Mouse (Mus musculus) liver, embryonic 16.5 days (tissue): ENCODE measurements at regions not wholly inside any gene's neighbourhood (a gene's known extent, or its start where the extent isn't known, plus 50 kb on each side); places are given as distances from the start of the nearest gene placed in this dataset.

Experiments
- ATAC-seq: fragments of 200-750 bp; cut with Nextera tagmentation; 2 replicates; pipeline ENCODE4 v1.8.0; 2017; ENCODE audit warnings: low read depth, mild to moderate bottlenecking, moderate number of reproducible peaks, moderate library complexity
- H3K27ac ChIP-seq: fragments of 300-500 bp; sonication (generic); 2 replicates; pipeline ENCODE4 v1.5.1; 2014; ENCODE audit warnings: mild to moderate bottlenecking, low read length
- H3K27me3 ChIP-seq: fragments of 300-500 bp; sonication (generic); 2 replicates; pipeline ENCODE4 v1.6.1; 2014; ENCODE audit warnings: low read depth, low read length, mixed read lengths; ENCODE audit not compliant: control insufficient read depth, insufficient read depth
- H3K36me3 ChIP-seq: fragments of 300-500 bp; sonication (generic); 2 replicates; pipeline ENCODE4 v1.6.1; 2014; ENCODE audit warnings: mild to moderate bottlenecking; ENCODE audit not compliant: control insufficient read depth, insufficient read depth
- H3K4me1 ChIP-seq: fragments of 300-500 bp; sonication (generic); 2 replicates; pipeline ENCODE4 v1.6.1; 2014; ENCODE audit warnings: low read depth, low read length, mixed read lengths; ENCODE audit not compliant: control insufficient read depth
- H3K4me2 ChIP-seq: fragments of 300-500 bp; sonication (generic); 2 replicates; pipeline ENCODE4 v1.6.1; 2014; ENCODE audit warnings: low read depth, low read length, mixed read lengths
- H3K4me3 ChIP-seq: fragments of 300-500 bp; sonication (generic); 2 replicates; pipeline ENCODE4 v1.5.1; 2014; ENCODE audit warnings: low read depth, mild to moderate bottlenecking, low read length
- H3K9ac ChIP-seq: fragments of 300-500 bp; sonication (generic); 2 replicates; pipeline ENCODE4 v1.6.1; 2014; ENCODE audit warnings: low read depth, low read length
- H3K9me3 ChIP-seq: fragments of 300-500 bp; sonication (generic); replicated peaks from 2 replicates; pipeline ENCODE4 v1.6.1; 2016; ENCODE audit warnings: low read length; ENCODE audit not compliant: control insufficient read depth
- WGBS: fragments of 180-500 bp; shearing (Covaris S2); extraction: QIAGEN DNeasy Blood & Tissue Kit; methylation state at CpG from one replicate; pipeline ENCODE4 v1.1.7; 2014; ENCODE audit not compliant: insufficient replicate concordance; 5-methylcytosine and 5-hydroxymethylcytosine counted together

- Histone ChIP-seq H3K27ac (no peak overlapping the region), H3K4me3 (no peak overlapping the region), H3K27me3 (no peaks in the 10 kb centered on the region), H3K36me3 (no peaks in the 10 kb centered on the region), H3K4me1 (no peaks in the 10 kb centered on the region), H3K9me3 (no peaks in the 10 kb centered on the region), H3K4me2 (no peak overlapping the region), H3K9ac (no peak overlapping the region)
- no peak for ATAC-seq
- WGBS, result 70% methylated on average over 3 of the region's 3 CpGs
Measured at GRCm38 (mm10) chr5:51190661-51191060, 376.9 kb downstream of the Ppargc1a start.

GRCm38 (mm10) chr5:51169828-51170227, 397.7 kb downstream of the Ppargc1a start:
- 65% methylated on average over 1 of the region's 1 CpGs for WGBS
- Histone ChIP-seq H3K36me3 (no peaks in the 10 kb centered on the region), H3K9ac (no peak overlapping the region), H3K9me3 (no peaks in the 10 kb centered on the region), H3K4me2 (no peak overlapping the region), H3K27ac (no peak overlapping the region), H3K4me3 (no peak overlapping the region), H3K4me1 (no peaks in the 10 kb centered on the region), H3K27me3 (no peaks in the 10 kb centered on the region)
- no peak for ATAC-seq

- Histone ChIP-seq H3K4me1 (no peaks in the 10 kb centered on the region), H3K4me2 (no peak overlapping the region)
- WGBS, result 38% methylated on average over 6 of the region's 6 CpGs
Measured at GRCm38 (mm10) chr5:51168206-51168605, 399.3 kb downstream of the Ppargc1a start.

GRCm38 (mm10) chr5:51156901-51157300, 410.6 kb downstream of the Ppargc1a start:
- no peak overlapping the region for H3K27ac ChIP-seq

More at GRCm38 (mm10) chr5:51168206-51168605, 399.3 kb downstream of the Ppargc1a start:
- ATAC-seq, result no peak
- Histone ChIP-seq H3K4me3 (no peak overlapping the region), H3K27ac (no peak overlapping the region), H3K9ac (no peak overlapping the region), H3K9me3 (no peaks in the 10 kb centered on the region), H3K27me3 (no peaks in the 10 kb centered on the region), H3K36me3 (no peaks in the 10 kb centered on the region)

GRCm38 (mm10) chr5:51144842-51145241, 422.7 kb downstream of the Ppargc1a start:
- Histone ChIP-seq H3K27ac (no peak overlapping the region), H3K4me3 (no peak overlapping the region), H3K27me3 (no peaks in the 10 kb centered on the region), H3K9me3 (no peaks in the 10 kb centered on the region), H3K36me3 (no peaks in the 10 kb centered on the region), H3K9ac (no peak overlapping the region), H3K4me1 (no peaks in the 10 kb centered on the region), H3K4me2 (no peak overlapping the region)
- ATAC-seq, result peak; percentile 84
- 49% methylated on average over 4 of the region's 4 CpGs for WGBS

More at GRCm38 (mm10) chr5:51156901-51157300, 410.6 kb downstream of the Ppargc1a start:
- H3K36me3 ChIP-seq, result no peaks in the 10 kb centered on the region
- H3K4me1 ChIP-seq, result no peaks in the 10 kb centered on the region
- WGBS, result 33% methylated on average over 3 of the region's 3 CpGs
- no peak for ATAC-seq
- H3K4me3 ChIP-seq, result no peak overlapping the region
- H3K9ac ChIP-seq, result no peak overlapping the region
- H3K4me2 ChIP-seq, result no peak overlapping the region
- no peaks in the 10 kb centered on the region for H3K27me3 ChIP-seq
- no peaks in the 10 kb centered on the region for H3K9me3 ChIP-seq

GRCm38 (mm10) chr5:51125091-51125490, 442.4 kb downstream of the Ppargc1a start:
- Histone ChIP-seq H3K36me3 (no peaks in the 10 kb centered on the region), H3K9me3 (no peaks in the 10 kb centered on the region), H3K27me3 (no peaks in the 10 kb centered on the region), H3K4me1 (no peaks in the 10 kb centered on the region), H3K4me3 (no peak overlapping the region), H3K4me2 (no peak overlapping the region), H3K9ac (no peak overlapping the region), H3K27ac (no peak overlapping the region)
- ATAC-seq, result no peak
- WGBS, result 54% methylated on average over 6 of the region's 6 CpGs

- H3K27me3 ChIP-seq, result no peaks in the 10 kb centered on the region
- 50% methylated on average over 4 of the region's 4 CpGs for WGBS
- H3K9me3 ChIP-seq, result no peaks in the 10 kb centered on the region
- no peak for ATAC-seq
- no peaks in the 10 kb centered on the region for H3K36me3 ChIP-seq
- H3K9ac ChIP-seq, result no peak overlapping the region
- no peak overlapping the region for H3K27ac ChIP-seq
- no peak overlapping the region for H3K4me2 ChIP-seq
- H3K4me1 ChIP-seq, result no peaks in the 10 kb centered on the region
- H3K4me3 ChIP-seq, result no peak overlapping the region
Measured at GRCm38 (mm10) chr5:51110006-51110405, 457.5 kb downstream of the Ppargc1a start.

- 59% methylated on average over 1 of the region's 1 CpGs for WGBS
- Histone ChIP-seq H3K4me3 (no peak overlapping the region), H3K4me1 (no peaks in the 10 kb centered on the region), H3K36me3 (no peaks in the 10 kb centered on the region), H3K4me2 (no peak overlapping the region), H3K27ac (no peak overlapping the region), H3K9me3 (no peaks in the 10 kb centered on the region), H3K9ac (no peak overlapping the region), H3K27me3 (no peaks in the 10 kb centered on the region)
- no peak for ATAC-seq
Measured at GRCm38 (mm10) chr5:51108737-51109136, 458.8 kb downstream of the Ppargc1a start.

- ATAC-seq, result no peak
- H3K27me3 ChIP-seq, result no peaks in the 10 kb centered on the region
- H3K4me2 ChIP-seq, result no peak overlapping the region
- H3K4me1 ChIP-seq, result no peaks in the 10 kb centered on the region
- H3K9ac ChIP-seq, result no peak overlapping the region
- no peak overlapping the region for H3K4me3 ChIP-seq
- WGBS, result 46% methylated on average over 1 of the region's 1 CpGs
- no peaks in the 10 kb centered on the region for H3K36me3 ChIP-seq
- no peaks in the 10 kb centered on the region for H3K9me3 ChIP-seq
- H3K27ac ChIP-seq, result no peak overlapping the region
Measured at GRCm38 (mm10) chr5:51108181-51108580, 459.3 kb downstream of the Ppargc1a start.
